Mouse (Mus musculus) forelimb bud, embryonic 11.5 days (tissue): Measurements from ENCODE around the gene Mus81.
"Not testable (repeated sequence)": the region's sequence is repeated elsewhere in the genome, so short reads cannot be mapped to it uniquely, and the experiment has no call there.

Experiments
- DNase-seq: peaks from one replicate; pipeline ENCODE4 v3.0.0-alpha.2; 2012; ENCODE audit warnings: low read depth, low spot score

Gene Mus81

GRCm38 (mm10) chr19:5487768-5488550 lies at the start of gene Mus81:
Mus81 (minus strand) TSS chr19:5488402.
- DNase-seq = peak; percentile 92

- DNase-seq = no peak
Measured at GRCm38 (mm10) chr19:5532520-5532919, 44.3 kb upstream of the Mus81 start.

GRCm38 (mm10) chr19:5530138-5530524 lies 41.9 kb upstream of the Mus81 start:
- no peak for DNase-seq

- DNase-seq = peak; percentile 93
Measured at GRCm38 (mm10) chr19:5529325-5530137, 41.3 kb upstream of the Mus81 start.

GRCm38 (mm10) chr19:5525204-5525603 lies 37.0 kb upstream of the Mus81 start:
- DNase-seq = no peak

- no peak for DNase-seq
Measured at GRCm38 (mm10) chr19:5518721-5519120, 30.5 kb upstream of the Mus81 start.

GRCm38 (mm10) chr19:5516906-5517505 lies 28.8 kb upstream of the Mus81 start:
- no peak for DNase-seq

GRCm38 (mm10) chr19:5515840-5516777 lies 27.9 kb upstream of the Mus81 start:
- no peak for DNase-seq

GRCm38 (mm10) chr19:5513005-5513349 lies 24.8 kb upstream of the Mus81 start:
- DNase-seq = no peak

- no peak for DNase-seq
Measured at GRCm38 (mm10) chr19:5512091-5513004, 24.1 kb upstream of the Mus81 start.

- no peak for DNase-seq
Measured at GRCm38 (mm10) chr19:5511074-5511632, 23.0 kb upstream of the Mus81 start.

GRCm38 (mm10) chr19:5510031-5511026 lies 22.1 kb upstream of the Mus81 start, which contains the start of gene Snx32:
Snx32 (minus strand) TSS chr19:5510538.
- peak; percentile 97 for DNase-seq

GRCm38 (mm10) chr19:5503687-5504086 lies 15.5 kb upstream of the Mus81 start, which contains the start of gene 1700020D05Rik:
1700020D05Rik (minus strand) TSS chr19:5503787.
- DNase-seq = no peak

GRCm38 (mm10) chr19:5500330-5500875 lies 12.2 kb upstream of the Mus81 start:
- DNase-seq = no peak

GRCm38 (mm10) chr19:5496052-5496370 lies 7.8 kb upstream of the Mus81 start:
- DNase-seq = no peak

GRCm38 (mm10) chr19:5495353-5496051 lies 7.3 kb upstream of the Mus81 start:
- no peak for DNase-seq

- DNase-seq = no peak
Measured at GRCm38 (mm10) chr19:5494314-5494713, 6.1 kb upstream of the Mus81 start.

- DNase-seq = not testable (repeated sequence)
Measured at GRCm38 (mm10) chr19:5493301-5493721, 5.1 kb upstream of the Mus81 start.
